ENCODE assay signal across 8 mouse cellular contexts in genomic region chr10:8765922-8766522, GRCm38 (mm10).
DNase-seq lines count a peak whose midpoint lies in the region; ATAC-seq and TF ChIP-seq lines count a peak whose summit lies in the region.

No protein-coding gene starts in this region.

- H3K27me3 ChIP-seq in forebrain, embryonic 14.5 days (replicated peaks; ENCODE audit: control insufficient read depth, insufficient read depth, low read length): no peaks in the 10 kb centered on the region
- H3K27me3 ChIP-seq in forebrain, embryonic 13.5 days: no peaks in the 10 kb centered on the region
- no peaks in the 10 kb centered on the region for H3K27me3 ChIP-seq in liver, postnatal 0 days (ENCODE audit: insufficient read depth, low read length)
- no peaks in the 10 kb centered on the region for H3K27me3 ChIP-seq in liver, embryonic 12.5 days (replicated peaks)

- peak; percentile 48 for DNase-seq in forebrain, embryonic 14.5 days (ENCODE audit: low spot score)
- no peak for DNase-seq in liver, postnatal 0 days
- peak; percentile 47 for DNase-seq in MN1 (ENCODE audit: low spot score)
- DNase-seq in lung, postnatal 36 days: peak; percentile 66
- DNase-seq in right cerebral cortex, postnatal 36 days (ENCODE audit: low spot score in 2 of 2): no peak
- DNase-seq in left cerebral cortex, adult 11 months (ENCODE audit: low spot score): no peak

- H3K27ac ChIP-seq in forebrain, embryonic 14.5 days (ENCODE audit: low read depth, low read length): no peak overlapping the region
- no peak overlapping the region for H3K27ac ChIP-seq in forebrain, embryonic 13.5 days
- no peak overlapping the region for H3K27ac ChIP-seq in liver, postnatal 0 days (ENCODE audit: low read depth)
- H3K27ac ChIP-seq in liver, embryonic 12.5 days: no peak overlapping the region

- no peak for TF ChIP-seq EP300 in liver, postnatal 0 days (IDR thresholded peaks at IDR 0.05; ENCODE audit: low read depth)

- ATAC-seq in forebrain, embryonic 14.5 days: no peak
- no peak for ATAC-seq in forebrain, embryonic 13.5 days
- no peak for ATAC-seq in liver, postnatal 0 days
- no peak for ATAC-seq in liver, embryonic 12.5 days

- H3K9ac ChIP-seq in forebrain, embryonic 14.5 days (ENCODE audit: low read length): no peak overlapping the region
- no peak overlapping the region for H3K9ac ChIP-seq in forebrain, embryonic 13.5 days
- no peak overlapping the region for H3K9ac ChIP-seq in liver, postnatal 0 days (replicated peaks)
- H3K9ac ChIP-seq in liver, embryonic 12.5 days: no peak overlapping the region

- 81% methylated on average over 10 of the region's 10 CpGs for WGBS in forebrain, embryonic 14.5 days
- 81% methylated on average over 10 of the region's 10 CpGs for WGBS in forebrain, embryonic 13.5 days
- WGBS in liver, postnatal 0 days (ENCODE audit: insufficient replicate concordance): 39% methylated on average over 10 of the region's 10 CpGs
- 56% methylated on average over 10 of the region's 10 CpGs for WGBS in liver, embryonic 12.5 days (ENCODE audit: insufficient replicate concordance)

- no peaks in the 10 kb centered on the region for H3K36me3 ChIP-seq in forebrain, embryonic 14.5 days (ENCODE audit: control insufficient read depth, insufficient read depth, low read length)
- H3K36me3 ChIP-seq in forebrain, embryonic 13.5 days (ENCODE audit: poor library complexity, severe bottlenecking): no peaks in the 10 kb centered on the region
- H3K36me3 ChIP-seq in liver, postnatal 0 days (replicated peaks; ENCODE audit: insufficient read depth, low read length): no peaks in the 10 kb centered on the region
- H3K36me3 ChIP-seq in liver, embryonic 12.5 days: peaks cover 6% of the 10 kb centered on the region; the same call in 1 of the 2 replicates

- H3K9me3 ChIP-seq in forebrain, embryonic 14.5 days (replicated peaks; ENCODE audit: control insufficient read depth, low read length): no peaks in the 10 kb centered on the region
- no peaks in the 10 kb centered on the region for H3K9me3 ChIP-seq in forebrain, embryonic 13.5 days (replicated peaks)
- no peaks in the 10 kb centered on the region for H3K9me3 ChIP-seq in liver, postnatal 0 days (ENCODE audit: low read length)
- H3K9me3 ChIP-seq in liver, embryonic 12.5 days (replicated peaks): no peaks in the 10 kb centered on the region

- no peak overlapping the region for H3K4me3 ChIP-seq in forebrain, embryonic 14.5 days (ENCODE audit: low read depth, low read length)
- H3K4me3 ChIP-seq in forebrain, embryonic 13.5 days: no peak overlapping the region
- no peak overlapping the region for H3K4me3 ChIP-seq in liver, postnatal 0 days (ENCODE audit: low read depth, low read length)
- no peak overlapping the region for H3K4me3 ChIP-seq in liver, embryonic 12.5 days

- no peak overlapping the region for H3K4me2 ChIP-seq in forebrain, embryonic 14.5 days (ENCODE audit: low read length)
- no peak overlapping the region for H3K4me2 ChIP-seq in forebrain, embryonic 13.5 days
- no peak overlapping the region for H3K4me2 ChIP-seq in liver, postnatal 0 days (ENCODE audit: low read depth, low read length)
- H3K4me2 ChIP-seq in liver, embryonic 12.5 days: no peak overlapping the region

- TF ChIP-seq CTCF in liver, postnatal 0 days (IDR thresholded peaks at IDR 0.05; ENCODE audit: low read depth): peak; percentile 58

- H3K4me1 ChIP-seq in forebrain, embryonic 14.5 days (ENCODE audit: control insufficient read depth, insufficient read depth, low read length): peaks cover 12% of the 10 kb centered on the region
- peaks cover 18% of the 10 kb centered on the region for H3K4me1 ChIP-seq in forebrain, embryonic 13.5 days
- no peaks in the 10 kb centered on the region for H3K4me1 ChIP-seq in liver, postnatal 0 days (ENCODE audit: insufficient read depth)
- peaks cover 4% of the 10 kb centered on the region; the same call in 1 of the 2 replicates for H3K4me1 ChIP-seq in liver, embryonic 12.5 days

Comparison
In these comparisons a context has a peak if more than half of its experiments do, and no peak if none do; other contexts are left out.
1. DNase-seq: peak in forebrain, embryonic 14.5 days (single experiment), MN1 (single experiment) and lung, postnatal 36 days (single experiment); none in liver, postnatal 0 days (single experiment), right cerebral cortex, postnatal 36 days (0 of 2) and left cerebral cortex, adult 11 months (single experiment).